Mouse (Mus musculus): ENCODE measurements around the gene Vstm4. TPM values are rescaled to one million over a fixed set of nuclear protein-coding genes. Genes with fewer than 3 reads are reported as not detected.
A peak's percentile ranks its signal among the peaks of the same experiment; 100 is the strongest.

The Vstm4 gene
- polyA plus RNA-seq, 1 experiment, result 5.5 TPM

DNA sequence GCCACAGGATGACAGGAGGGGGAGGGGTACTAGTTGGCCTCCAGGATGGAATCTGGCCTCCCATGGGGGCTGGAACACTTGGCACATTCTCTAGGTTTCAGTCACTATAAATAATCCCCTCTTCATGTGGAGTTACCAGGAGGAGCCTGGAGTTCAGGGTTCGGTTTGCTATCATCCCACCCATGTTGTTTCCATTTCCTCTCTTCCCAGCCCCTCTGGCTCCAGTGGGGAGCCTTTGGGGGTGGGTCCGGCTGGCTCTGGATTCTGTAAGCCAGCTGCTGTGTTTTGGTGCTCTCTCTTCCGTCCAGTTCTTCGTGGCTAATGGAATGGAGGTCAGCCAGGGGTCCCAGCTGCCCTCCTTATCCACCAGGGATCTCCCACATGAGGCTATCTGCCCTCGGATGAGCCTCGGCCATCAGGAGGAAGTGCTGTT is 4.6 kb downstream of the Vstm4 start:
- DNase-seq, result no peak
- H3K27me3 ChIP-seq (ENCODE audit: control insufficient read depth, insufficient read depth, low read length), result peaks cover 2% of the 10 kb centered on the region; the same call in 1 of the 2 replicates
- no peak overlapping the region for H3K27ac ChIP-seq (ENCODE audit: insufficient read depth, low read length)
- H3K4me1 ChIP-seq (ENCODE audit: control insufficient read depth, insufficient read depth, low read length), result peaks cover 3% of the 10 kb centered on the region; the same call in 1 of the 2 replicates
- 37% methylated on average over 6 of the region's 6 CpGs for WGBS
- TF ChIP-seq POLR2A (IDR thresholded peaks at IDR 0.05; ENCODE audit: borderline replicate concordance, insufficient read depth, low read length) (no peak), CTCF (IDR thresholded peaks at IDR 0.05; ENCODE audit: borderline replicate concordance, insufficient read depth, low read depth, low read length) (no peak)
- no peak overlapping the region for H3K4me3 ChIP-seq (replicated peaks; ENCODE audit: insufficient read depth, low read depth, low read length)

GRCm38 (mm10) chr14:32861656-32862055 is 5.1 kb downstream of the Vstm4 start:
- no peak for DNase-seq
- no peak for TF ChIP-seq POLR2A (IDR thresholded peaks at IDR 0.05; ENCODE audit: borderline replicate concordance, insufficient read depth, low read length)
- TF ChIP-seq CTCF (IDR thresholded peaks at IDR 0.05; ENCODE audit: borderline replicate concordance, insufficient read depth, low read depth, low read length), result no peak
- WGBS, result 61% methylated on average over 2 of the region's 2 CpGs
- Histone ChIP-seq H3K27ac (ENCODE audit: insufficient read depth, low read length) (no peak overlapping the region), H3K27me3 (ENCODE audit: control insufficient read depth, insufficient read depth, low read length) (peaks cover 2% of the 10 kb centered on the region; the same call in 1 of the 2 replicates), H3K4me1 (ENCODE audit: control insufficient read depth, insufficient read depth, low read length) (peaks cover 3% of the 10 kb centered on the region; the same call in 1 of the 2 replicates), H3K4me3 (replicated peaks; ENCODE audit: insufficient read depth, low read depth, low read length) (no peak overlapping the region)

DNA sequence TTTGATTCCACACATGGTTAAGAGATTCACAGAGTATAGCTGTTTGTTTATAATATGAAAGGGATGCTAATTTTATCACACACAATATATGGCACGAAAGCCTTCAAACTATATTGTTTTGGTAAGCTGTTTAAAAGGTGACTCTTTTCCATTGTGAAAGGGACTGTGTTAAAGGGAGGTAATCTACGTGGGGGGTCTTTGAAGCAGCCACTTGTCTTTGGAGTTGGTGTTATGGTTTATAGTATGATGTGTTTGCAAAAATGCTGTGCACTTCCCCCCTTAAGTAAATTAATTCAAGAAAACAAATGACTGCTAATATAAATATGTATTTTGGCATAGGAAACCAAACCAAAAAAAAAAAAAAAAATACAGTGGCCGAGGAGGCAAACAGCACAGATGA is 8.8 kb downstream of the Vstm4 start:
- no peak overlapping the region for H3K27ac ChIP-seq (ENCODE audit: insufficient read depth, low read length)
- TF ChIP-seq POLR2A (IDR thresholded peaks at IDR 0.05; ENCODE audit: borderline replicate concordance, insufficient read depth, low read length), result no peak
- H3K4me1 ChIP-seq (ENCODE audit: control insufficient read depth, insufficient read depth, low read length), result peaks cover 3% of the 10 kb centered on the region; the same call in 1 of the 2 replicates
- no peaks in the 10 kb centered on the region for H3K27me3 ChIP-seq (ENCODE audit: control insufficient read depth, insufficient read depth, low read length)
- WGBS, result 79% methylated on average over 3 of the region's 3 CpGs
- no peak overlapping the region for H3K4me3 ChIP-seq (replicated peaks; ENCODE audit: insufficient read depth, low read depth, low read length)
- no peak for DNase-seq

GRCm38 (mm10) chr14:32871963-32872362 is 15.4 kb downstream of the Vstm4 start:
- no peaks in the 10 kb centered on the region for H3K4me1 ChIP-seq (ENCODE audit: control insufficient read depth, insufficient read depth, low read length)
- H3K27ac ChIP-seq (ENCODE audit: insufficient read depth, low read length), result no peak overlapping the region
- H3K27me3 ChIP-seq (ENCODE audit: control insufficient read depth, insufficient read depth, low read length), result no peaks in the 10 kb centered on the region
- no peak for DNase-seq
- no peak for TF ChIP-seq POLR2A (IDR thresholded peaks at IDR 0.05; ENCODE audit: borderline replicate concordance, insufficient read depth, low read length)
- no peak for TF ChIP-seq CTCF (IDR thresholded peaks at IDR 0.05; ENCODE audit: borderline replicate concordance, insufficient read depth, low read depth, low read length)
- 92% methylated on average over 5 of the region's 5 CpGs for WGBS
- H3K4me3 ChIP-seq (replicated peaks; ENCODE audit: insufficient read depth, low read depth, low read length), result no peak overlapping the region

- Histone ChIP-seq H3K27me3 (ENCODE audit: control insufficient read depth, insufficient read depth, low read length) (no peaks in the 10 kb centered on the region), H3K4me3 (replicated peaks; ENCODE audit: insufficient read depth, low read depth, low read length) (no peak overlapping the region), H3K4me1 (ENCODE audit: control insufficient read depth, insufficient read depth, low read length) (no peaks in the 10 kb centered on the region; the same call in 1 of the 2 replicates), H3K27ac (ENCODE audit: insufficient read depth, low read length) (no peak overlapping the region)
- TF ChIP-seq CTCF (IDR thresholded peaks at IDR 0.05; ENCODE audit: borderline replicate concordance, insufficient read depth, low read depth, low read length) (no peak), POLR2A (IDR thresholded peaks at IDR 0.05; ENCODE audit: borderline replicate concordance, insufficient read depth, low read length) (no peak)
- WGBS, result 72% methylated on average over 6 of the region's 6 CpGs
- no peak for DNase-seq
Measured at GRCm38 (mm10) chr14:32877549-32877948, 21.0 kb downstream of the Vstm4 start.

DNA sequence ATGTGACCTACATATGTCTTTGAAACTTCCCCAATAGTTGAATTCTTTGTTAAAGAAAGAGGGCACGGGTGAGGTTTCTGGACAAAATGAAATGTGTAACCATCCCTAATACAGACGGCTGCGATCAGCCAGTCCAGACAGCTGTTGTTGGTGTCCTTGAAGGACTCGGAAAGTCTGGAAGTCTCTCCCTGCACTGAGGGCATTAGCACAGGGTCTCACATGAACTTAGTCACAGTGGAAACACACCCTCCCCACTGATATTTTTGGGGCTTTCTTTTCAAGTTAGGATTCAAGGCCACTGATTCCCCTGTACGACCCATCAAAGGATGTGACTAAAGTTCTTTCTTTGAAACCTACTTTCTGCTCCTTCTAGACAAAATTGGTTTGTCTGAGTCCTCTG is 23.8 kb downstream of the Vstm4 start:
- Histone ChIP-seq H3K27me3 (ENCODE audit: control insufficient read depth, insufficient read depth, low read length) (no peaks in the 10 kb centered on the region), H3K27ac (ENCODE audit: insufficient read depth, low read length) (no peak overlapping the region), H3K4me1 (ENCODE audit: control insufficient read depth, insufficient read depth, low read length) (no peaks in the 10 kb centered on the region; the same call in 1 of the 2 replicates), H3K4me3 (replicated peaks; ENCODE audit: insufficient read depth, low read depth, low read length) (no peak overlapping the region)
- DNase-seq, result no peak
- TF ChIP-seq CTCF (IDR thresholded peaks at IDR 0.05; ENCODE audit: borderline replicate concordance, insufficient read depth, low read depth, low read length), result no peak
- no peak for TF ChIP-seq POLR2A (IDR thresholded peaks at IDR 0.05; ENCODE audit: borderline replicate concordance, insufficient read depth, low read length)
- WGBS, result 88% methylated on average over 5 of the region's 5 CpGs

DNA sequence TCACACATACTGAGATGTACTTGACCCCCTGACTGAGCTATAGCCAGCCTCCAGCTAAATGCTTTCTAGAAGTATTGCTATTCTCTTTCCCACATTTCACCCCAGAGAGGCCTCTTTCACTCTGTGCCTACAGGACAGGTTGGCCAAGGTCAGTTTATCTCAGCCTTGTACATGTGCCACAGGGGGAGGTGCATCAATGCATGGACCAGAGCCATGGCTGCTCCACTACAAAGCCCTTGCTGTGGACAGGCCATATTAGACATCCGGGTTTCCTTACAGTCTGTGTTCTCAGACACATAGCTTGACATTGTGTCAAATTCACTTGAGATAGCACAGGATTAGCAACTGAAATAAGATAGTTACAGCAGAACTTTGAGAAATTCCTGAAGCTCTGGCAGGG is 25.1 kb downstream of the Vstm4 start:
- WGBS, result 43% methylated on average over 1 of the region's 1 CpGs
- Histone ChIP-seq H3K4me3 (replicated peaks; ENCODE audit: insufficient read depth, low read depth, low read length) (no peak overlapping the region), H3K4me1 (ENCODE audit: control insufficient read depth, insufficient read depth, low read length) (no peaks in the 10 kb centered on the region; the same call in 1 of the 2 replicates), H3K27me3 (ENCODE audit: control insufficient read depth, insufficient read depth, low read length) (no peaks in the 10 kb centered on the region), H3K27ac (ENCODE audit: insufficient read depth, low read length) (no peak overlapping the region)
- no peak for TF ChIP-seq POLR2A (IDR thresholded peaks at IDR 0.05; ENCODE audit: borderline replicate concordance, insufficient read depth, low read length)
- TF ChIP-seq CTCF (IDR thresholded peaks at IDR 0.05; ENCODE audit: borderline replicate concordance, insufficient read depth, low read depth, low read length), result no peak
- DNase-seq, result no peak

- Histone ChIP-seq H3K27me3 (ENCODE audit: control insufficient read depth, insufficient read depth, low read length) (no peaks in the 10 kb centered on the region), H3K4me3 (replicated peaks; ENCODE audit: insufficient read depth, low read depth, low read length) (no peak overlapping the region), H3K4me1 (ENCODE audit: control insufficient read depth, insufficient read depth, low read length) (peaks cover 6% of the 10 kb centered on the region), H3K27ac (ENCODE audit: insufficient read depth, low read length) (no peak overlapping the region)
- DNase-seq, result peak; percentile 57 to 76
- TF ChIP-seq CTCF (IDR thresholded peaks at IDR 0.05; ENCODE audit: borderline replicate concordance, insufficient read depth, low read depth, low read length) (no peak), POLR2A (IDR thresholded peaks at IDR 0.05; ENCODE audit: borderline replicate concordance, insufficient read depth, low read length) (no peak)
- WGBS, result 17% methylated on average over 6 of the region's 6 CpGs
Measured at GRCm38 (mm10) chr14:32888876-32889674, 32.5 kb downstream of the Vstm4 start.

Data from cerebellum, adult 2 months (tissue).